Mouse (Mus musculus) T-helper 2 cell (primary cell): ENCODE data around the gene Epb41l2.

Experiments used
- in situ Hi-C: fragments of 300-600 bp; cut with MboI, MseI; formaldehyde crosslinking; loops from one replicate; pipeline ENCODE4 v1.15.1; 2025; ENCODE audit warnings: high pct_unique_total_duplicates

Epb41l2 gene

GRCm38 (mm10) chr10:25433524-25433923, 73.9 kb downstream of the Epb41l2 start:
- in situ Hi-C loops: no loop called here

- in situ Hi-C loops: no loop called here
Measured at GRCm38 (mm10) chr10:25434358-25435044, 74.9 kb downstream of the Epb41l2 start.

GRCm38 (mm10) chr10:25436703-25437401, 77.3 kb downstream of the Epb41l2 start:
- in situ Hi-C loops: no loop called here

GRCm38 (mm10) chr10:25437586-25438298, 78.1 kb downstream of the Epb41l2 start:
- in situ Hi-C loops: no loop called here

- in situ Hi-C loops: no loop called here
Measured at GRCm38 (mm10) chr10:25438299-25438680, 78.7 kb downstream of the Epb41l2 start.

GRCm38 (mm10) chr10:25439163-25439562, 79.6 kb downstream of the Epb41l2 start:
- in situ Hi-C loops: no loop called here

- in situ Hi-C loops: no loop called here
Measured at GRCm38 (mm10) chr10:25439856-25440255, 80.3 kb downstream of the Epb41l2 start.

- in situ Hi-C loops: no loop called here
Measured at GRCm38 (mm10) chr10:25441405-25441804, 81.8 kb downstream of the Epb41l2 start.

GRCm38 (mm10) chr10:25443626-25444025, 84.0 kb downstream of the Epb41l2 start:
- in situ Hi-C loops: no loop called here

- in situ Hi-C loops: no loop called here
Measured at GRCm38 (mm10) chr10:25444198-25444783, 84.7 kb downstream of the Epb41l2 start.

GRCm38 (mm10) chr10:25446953-25447525, 87.4 kb downstream of the Epb41l2 start:
- in situ Hi-C loops: no loop called here

GRCm38 (mm10) chr10:25448676-25449075, 89.1 kb downstream of the Epb41l2 start:
- in situ Hi-C loops: no loop called here

GRCm38 (mm10) chr10:25449312-25450020, 89.9 kb downstream of the Epb41l2 start:
- in situ Hi-C loops: loop anchor here (10.0 kb wide), 1 partner anchor 1245 kb away; no protein-coding TSS in a partner anchor

GRCm38 (mm10) chr10:25453150-25453549, 93.6 kb downstream of the Epb41l2 start:
- in situ Hi-C loops: loop anchor here (10.0 kb wide), 1 partner anchor 1248 kb away; no protein-coding TSS in a partner anchor

- in situ Hi-C loops: loop anchor here (10.0 kb wide), 1 partner anchor 1249 kb away; no protein-coding TSS in a partner anchor
Measured at GRCm38 (mm10) chr10:25453772-25454171, 94.2 kb downstream of the Epb41l2 start.

GRCm38 (mm10) chr10:25457118-25457517, 97.5 kb downstream of the Epb41l2 start:
- in situ Hi-C loops: loop anchor here (10.0 kb wide), 1 partner anchor 1252 kb away; no protein-coding TSS in a partner anchor

GRCm38 (mm10) chr10:25457996-25458395, 98.4 kb downstream of the Epb41l2 start:
- in situ Hi-C loops: loop anchor here (10.0 kb wide), 1 partner anchor 1253 kb away; no protein-coding TSS in a partner anchor

GRCm38 (mm10) chr10:25461832-25462231, 102.2 kb downstream of the Epb41l2 start:
- in situ Hi-C loops: no loop called here

GRCm38 (mm10) chr10:25462669-25463068, 103.1 kb downstream of the Epb41l2 start:
- in situ Hi-C loops: no loop called here

- in situ Hi-C loops: no loop called here
Measured at GRCm38 (mm10) chr10:25466493-25466892, 106.9 kb downstream of the Epb41l2 start.

- in situ Hi-C loops: no loop called here
Measured at GRCm38 (mm10) chr10:25471944-25472343, 112.3 kb downstream of the Epb41l2 start.
